Mouse (Mus musculus) cerebellum, adult 2 months (tissue): ENCODE measurements around the gene Nub1. TPM values are rescaled to one million over a fixed set of nuclear protein-coding genes. Genes with fewer than 3 reads are reported as not detected.

Source experiments
- DNase-seq, 2 experiments: peaks; one replicate each; pipeline ENCODE4 v3.0.0; 2021
- H3K27ac ChIP-seq: fragments of 200-500 bp; 2 replicates; pipeline ENCODE4 v1.5.1; 2012; ENCODE audit warnings: low read length, control low read depth, inconsistent platforms; ENCODE audit not compliant: insufficient read depth
- H3K27me3 ChIP-seq: fragments of 200-500 bp; 2 replicates; pipeline ENCODE4 v1.6.1; 2012; ENCODE audit warnings: inconsistent platforms, mild to moderate bottlenecking, low read length, moderate library complexity; ENCODE audit not compliant: control insufficient read depth, insufficient read depth
- H3K4me1 ChIP-seq: fragments of 200-500 bp; 2 replicates; pipeline ENCODE4 v1.6.1; 2011; ENCODE audit warnings: low read length; ENCODE audit not compliant: control insufficient read depth, insufficient read depth
- H3K4me3 ChIP-seq: fragments of 200-500 bp; replicated peaks from 2 replicates; pipeline ENCODE3; 2011; ENCODE audit warnings: mild to moderate bottlenecking, low read depth, low read length, control low read depth; ENCODE audit not compliant: insufficient read depth
- CTCF ChIP-seq: fragments of 200-500 bp; IDR thresholded peaks from 2 replicates; pipeline ENCODE4 v1.5.1; 2011; ENCODE audit warnings: low read depth, mild to moderate bottlenecking, control low read depth, low read length, moderate library complexity, borderline replicate concordance; ENCODE audit not compliant: insufficient read depth
- POLR2A ChIP-seq: fragments of 200-500 bp; IDR thresholded peaks from 2 replicates; pipeline ENCODE4 v1.6.1; 2011; ENCODE audit warnings: low read length, control low read depth, borderline replicate concordance; ENCODE audit not compliant: insufficient read depth
- WGBS: fragments of 180-500 bp; shearing (Covaris S2); methylation state at CpG from one replicate; pipeline ENCODE4 v1.1.7; 2018; 5-methylcytosine and 5-hydroxymethylcytosine counted together
- polyA plus RNA-seq: library from polyadenylated mRNA; depleted of rRNA; stranded (reverse); fragments of >200 nt; gene quantifications from 2 replicates; pipeline ENCODE4 v1.2.3, GENCODE M21; 2012

Nub1 gene
- polyA plus RNA-seq, 1 experiment, result 80.4 TPM

DNA sequence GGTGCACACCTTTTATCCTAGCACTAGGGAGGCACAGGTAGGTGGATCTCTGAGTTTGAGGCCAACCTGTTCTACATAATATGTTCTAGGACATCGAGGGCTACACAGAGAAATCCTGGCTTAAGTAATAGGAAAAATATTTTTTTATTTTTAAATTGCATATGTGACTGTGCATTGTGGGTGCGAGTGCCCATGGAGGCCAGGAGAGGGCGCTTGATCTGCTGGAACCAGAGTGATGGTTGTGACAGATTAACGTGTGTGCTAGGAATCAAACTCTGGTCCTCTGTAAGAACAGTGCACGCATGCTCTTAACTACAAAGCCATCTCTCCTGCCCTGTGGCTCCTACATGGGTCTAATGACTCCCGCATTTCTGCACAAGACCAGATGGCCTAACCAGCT is 26.3 kb downstream of the Nub1 start:
- H3K27ac ChIP-seq, result no peak overlapping the region
- 98% methylated on average over 6 of the region's 6 CpGs for WGBS

DNA sequence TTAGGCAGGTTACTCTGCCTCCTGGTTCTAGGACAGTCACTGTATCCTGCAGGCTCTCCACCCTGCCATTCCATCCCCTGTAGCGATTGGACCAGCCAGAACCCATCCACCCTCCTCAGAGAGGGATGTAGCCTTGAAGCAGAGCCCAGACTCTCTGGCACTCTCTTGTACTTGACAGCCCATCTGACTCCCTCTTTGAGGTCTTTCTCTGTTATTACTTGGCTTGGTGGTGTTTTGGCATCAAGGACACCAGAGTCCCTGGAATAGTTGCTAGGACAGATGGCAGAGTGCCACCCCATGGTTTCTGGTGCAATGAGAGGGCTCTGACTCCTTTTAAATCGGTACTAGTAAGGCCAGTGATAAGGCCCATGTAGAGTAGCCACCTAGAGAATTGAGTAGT is 27.9 kb downstream of the Nub1 start:
- no peak for TF ChIP-seq CTCF
- TF ChIP-seq POLR2A, result no peak
- Histone ChIP-seq H3K27ac (no peak overlapping the region), H3K27me3 (no peaks in the 10 kb centered on the region), H3K4me3 (no peak overlapping the region), H3K4me1 (peaks cover 17% of the 10 kb centered on the region)
- 6% methylated on average over 2 of the region's 2 CpGs for WGBS
- DNase-seq, result peak; percentile 71 to 83

More for the DNA sequence above, 26.3 kb downstream of the Nub1 start:
- Histone ChIP-seq H3K27me3 (no peaks in the 10 kb centered on the region), H3K4me1 (peaks cover 17% of the 10 kb centered on the region), H3K4me3 (no peak overlapping the region)
- TF ChIP-seq POLR2A (no peak), CTCF (no peak; the same call in 1 of the 2 replicates)
- DNase-seq, result no peak

DNA sequence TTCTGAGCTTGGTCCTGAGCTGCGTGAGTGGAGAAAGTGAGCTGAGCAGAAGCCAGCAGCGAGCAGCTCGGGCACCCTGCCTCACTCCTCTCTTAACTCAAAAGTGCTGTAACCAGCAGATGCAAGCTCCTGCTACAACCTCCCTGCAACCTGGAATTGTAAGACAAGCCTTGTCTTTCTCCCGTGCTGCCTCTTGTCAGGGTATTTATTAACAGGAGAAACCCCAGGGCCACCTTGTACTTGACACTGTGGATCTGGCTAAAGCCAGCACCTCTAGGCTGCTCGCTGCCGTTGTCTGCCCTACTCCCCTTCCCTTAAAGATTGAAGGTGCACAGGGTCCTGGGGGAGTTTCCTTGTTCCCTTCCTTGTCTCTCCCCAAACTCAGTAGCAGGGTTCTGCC is 28.7 kb downstream of the Nub1 start:
- no peak for TF ChIP-seq CTCF
- no peak for TF ChIP-seq POLR2A
- 20% methylated on average over 6 of the region's 6 CpGs for WGBS
- Histone ChIP-seq H3K4me1 (peaks cover 17% of the 10 kb centered on the region), H3K4me3 (no peak overlapping the region), H3K27ac (no peak overlapping the region), H3K27me3 (no peaks in the 10 kb centered on the region)
- DNase-seq, result no peak

DNA sequence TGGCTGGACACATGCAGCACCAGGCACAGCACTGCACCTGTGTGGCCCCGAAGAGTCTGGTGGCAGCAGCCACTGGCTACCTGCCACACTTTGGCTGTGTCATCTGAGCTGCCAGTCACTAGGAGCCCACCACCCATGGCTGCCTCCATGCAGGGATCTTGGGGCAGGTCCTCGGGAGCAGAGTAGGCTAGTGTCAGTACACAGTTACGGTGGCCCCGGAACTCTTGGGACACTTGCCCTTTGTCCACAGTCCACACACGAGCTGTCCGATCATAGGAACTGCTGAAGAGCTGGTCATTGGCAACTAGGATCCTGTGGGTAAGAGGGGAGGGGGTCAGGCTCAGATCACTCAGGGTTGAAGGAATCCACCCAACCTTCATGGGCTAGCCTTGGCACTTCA is 32.7 kb downstream of the Nub1 start:
- no peaks in the 10 kb centered on the region for H3K27me3 ChIP-seq
- TF ChIP-seq CTCF (no peak), POLR2A (no peak)
- no peak overlapping the region for H3K4me3 ChIP-seq
- H3K4me1 ChIP-seq, result peaks cover 8% of the 10 kb centered on the region
- whole genome bisulfite sequencing, result 72% methylated on average over 6 of the region's 6 CpGs
- DNase-seq, result no peak
- no peak overlapping the region for H3K27ac ChIP-seq

DNA sequence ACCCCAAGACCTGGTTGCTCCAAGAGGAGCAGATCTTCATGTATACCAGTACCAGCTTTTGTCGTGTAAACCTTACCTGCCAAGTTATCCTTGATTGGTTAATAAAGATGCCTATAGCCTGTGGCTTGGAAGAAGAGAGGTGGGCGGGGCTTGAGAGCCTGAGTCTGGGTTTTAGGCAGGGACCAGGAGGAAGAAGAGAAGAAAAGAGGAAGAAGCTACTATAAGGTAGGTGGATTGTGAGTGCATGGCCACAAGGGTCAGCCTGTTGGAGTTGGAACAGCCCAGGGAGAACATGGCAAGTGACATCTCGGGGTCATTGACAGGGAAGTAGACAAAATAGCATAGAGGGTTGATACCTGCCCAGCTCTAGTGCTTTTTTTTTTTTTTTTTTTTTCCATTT is 34.5 kb downstream of the Nub1 start:
- Histone ChIP-seq H3K27ac (no peak overlapping the region), H3K4me3 (no peak overlapping the region), H3K27me3 (no peaks in the 10 kb centered on the region), H3K4me1 (no peaks in the 10 kb centered on the region)
- DNase-seq, result no peak
- WGBS, result 92% methylated on average over 3 of the region's 3 CpGs
- TF ChIP-seq POLR2A (no peak), CTCF (no peak)

DNA sequence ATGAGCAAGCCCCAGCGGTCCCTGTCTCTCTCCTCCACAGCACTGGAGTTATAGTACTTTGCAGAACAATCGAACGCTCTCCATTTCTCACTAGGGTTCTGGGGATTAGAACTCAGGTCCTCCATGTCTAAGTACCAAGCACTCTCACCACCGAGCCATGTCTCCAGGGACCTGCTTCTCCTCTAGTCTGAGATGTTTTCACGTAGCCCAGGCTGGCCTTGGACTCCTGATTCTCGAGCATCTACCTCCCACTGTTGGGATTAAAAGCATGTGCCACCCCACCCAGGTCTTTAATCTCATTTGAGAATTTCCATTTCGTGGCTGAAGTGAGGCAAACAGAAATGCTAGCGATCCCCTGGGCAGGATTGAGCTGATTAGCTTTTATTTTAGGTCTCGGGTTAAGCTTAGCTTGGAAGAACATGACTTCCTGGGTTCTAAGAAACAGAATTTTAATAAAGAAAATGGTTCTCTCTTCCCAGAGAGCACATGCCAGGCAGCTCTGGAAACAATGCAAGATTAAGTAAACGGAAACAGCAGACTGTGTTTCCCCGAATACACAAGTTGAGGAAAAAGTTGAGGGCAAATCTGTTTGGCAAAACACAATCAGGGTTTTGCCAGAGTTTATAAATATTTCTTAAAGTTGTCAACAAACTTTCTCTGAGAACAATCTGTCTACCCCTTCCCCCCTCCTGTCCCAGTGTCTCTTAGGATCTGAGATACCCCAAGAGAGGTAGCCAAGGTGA is 38.4 kb downstream of the Nub1 start:
- Histone ChIP-seq H3K27ac (no peak overlapping the region), H3K4me1 (no peaks in the 10 kb centered on the region), H3K27me3 (no peaks in the 10 kb centered on the region), H3K4me3 (no peak overlapping the region)
- TF ChIP-seq CTCF (no peak), POLR2A (no peak)
- WGBS, result 70% methylated on average over 11 of the region's 11 CpGs
- DNase-seq, result no peak

DNA sequence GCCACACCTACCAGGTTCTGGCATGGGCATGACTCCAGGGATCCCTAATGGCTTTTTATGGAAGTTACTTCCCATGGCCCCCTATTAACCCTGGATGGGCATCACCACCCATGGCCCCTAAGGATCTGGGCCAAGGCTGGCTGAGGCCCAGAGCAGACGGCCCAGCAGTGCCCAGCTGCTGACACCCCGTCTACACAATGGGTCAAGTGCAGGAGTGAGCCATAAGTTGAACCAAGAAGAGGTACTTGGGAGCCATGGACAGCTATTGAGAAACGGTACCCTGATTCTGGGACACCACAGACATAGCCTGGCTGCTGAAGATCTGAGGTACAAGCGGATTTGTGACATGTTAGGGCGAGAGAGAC is 38.9 kb downstream of the Nub1 start:
- H3K27me3 ChIP-seq, result no peaks in the 10 kb centered on the region
- no peaks in the 10 kb centered on the region for H3K4me1 ChIP-seq
- no peak for DNase-seq
- WGBS, result 54% methylated on average over 5 of the region's 5 CpGs
- TF ChIP-seq POLR2A, result no peak
- TF ChIP-seq CTCF, result no peak
- no peak overlapping the region for H3K4me3 ChIP-seq
- no peak overlapping the region for H3K27ac ChIP-seq

DNA sequence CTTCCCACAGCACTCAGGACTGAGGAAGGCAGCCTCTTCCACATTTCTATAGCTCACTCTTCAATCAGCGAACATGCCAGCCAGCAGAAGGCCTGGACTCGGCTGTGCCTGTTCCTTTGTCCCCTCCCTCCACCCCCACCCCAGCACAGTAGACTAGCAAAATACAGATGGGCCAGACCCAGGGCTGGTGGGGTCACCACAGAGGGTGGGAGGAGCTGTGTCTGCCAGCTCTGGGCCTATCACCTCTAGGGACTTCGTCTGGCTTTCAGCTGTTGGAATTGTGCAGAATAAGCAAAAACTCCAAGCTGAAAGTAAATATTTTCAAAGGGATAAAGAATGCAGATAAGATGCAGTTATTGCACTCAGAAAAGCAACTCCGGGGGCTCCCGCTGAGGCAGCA is 39.5 kb downstream of the Nub1 start:
- Histone ChIP-seq H3K27me3 (no peaks in the 10 kb centered on the region; the same call in 1 of the 2 replicates), H3K27ac (no peak overlapping the region), H3K4me1 (no peaks in the 10 kb centered on the region), H3K4me3 (no peak overlapping the region)
- no peak for TF ChIP-seq POLR2A
- TF ChIP-seq CTCF, result no peak
- DNase-seq, result no peak
- 62% methylated on average over 5 of the region's 5 CpGs for WGBS

DNA sequence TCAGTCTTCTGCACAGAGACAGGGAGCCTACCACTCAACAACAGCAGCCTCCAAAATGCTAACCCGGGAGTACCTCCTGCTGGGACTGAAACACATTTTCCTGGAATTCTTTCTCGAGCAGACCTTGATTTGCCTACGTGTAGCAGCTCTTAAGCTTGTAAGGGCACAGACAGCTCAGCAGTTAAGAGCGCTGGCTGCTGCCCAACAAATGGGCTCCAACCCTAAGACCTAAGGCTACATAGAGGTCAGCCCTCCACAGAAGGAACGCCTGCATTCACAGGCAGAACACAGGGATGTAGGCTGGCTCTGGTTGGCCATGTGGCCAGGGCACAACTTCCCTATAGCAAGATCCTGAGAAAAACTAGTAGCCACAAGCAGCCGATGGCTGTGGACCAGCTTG is 40.6 kb downstream of the Nub1 start:
- Histone ChIP-seq H3K27me3 (peaks cover 5% of the 10 kb centered on the region; the same call in 1 of the 2 replicates), H3K4me1 (no peaks in the 10 kb centered on the region), H3K4me3 (no peak overlapping the region), H3K27ac (no peak overlapping the region)
- no peak for DNase-seq
- TF ChIP-seq CTCF (no peak), POLR2A (no peak)
- WGBS, result 64% methylated on average over 6 of the region's 6 CpGs
